Mouse (Mus musculus) lung, embryonic 16.5 days (tissue): ENCODE data around the gene Gm26657. TPM values are rescaled to one million over a fixed set of nuclear protein-coding genes. Genes with fewer than 3 reads are reported as not detected.

Experiments used
- ATAC-seq: fragments of 200-750 bp; cut with Nextera tagmentation; 2 replicates; pipeline ENCODE4 v1.8.0; 2017; ENCODE audit warnings: low read depth, mild to moderate bottlenecking, moderate library complexity
- H3K27ac ChIP-seq: fragments of 300-500 bp; sonication (generic); 2 replicates; pipeline ENCODE4 v1.5.1; 2014; ENCODE audit warnings: mild to moderate bottlenecking, control low read depth, low read length
- H3K27me3 ChIP-seq: fragments of 300-500 bp; sonication (generic); 2 replicates; pipeline ENCODE4 v1.6.1; 2014; ENCODE audit warnings: low read depth, low read length, mixed read lengths; ENCODE audit not compliant: control insufficient read depth, insufficient read depth
- H3K36me3 ChIP-seq: fragments of 300-500 bp; sonication (generic); 2 replicates; pipeline ENCODE4 v1.6.1; 2014; ENCODE audit warnings: low read length; ENCODE audit not compliant: control insufficient read depth, insufficient read depth
- H3K4me1 ChIP-seq: fragments of 300-500 bp; sonication (generic); replicated peaks from 2 replicates; pipeline ENCODE4 v1.6.1; 2014; ENCODE audit warnings: low read length, mixed read lengths; ENCODE audit not compliant: control insufficient read depth, insufficient read depth
- H3K4me2 ChIP-seq: fragments of 300-500 bp; sonication (generic); 2 replicates; pipeline ENCODE4 v1.6.1; 2014; ENCODE audit warnings: low read depth, low read length, control low read depth
- H3K4me3 ChIP-seq: fragments of 300-500 bp; sonication (generic); 2 replicates; pipeline ENCODE4 v1.5.1; 2014; ENCODE audit warnings: mild to moderate bottlenecking, low read length, control low read depth
- H3K9ac ChIP-seq: fragments of 300-500 bp; sonication (generic); 2 replicates; pipeline ENCODE4 v1.6.1; 2014; ENCODE audit warnings: low read length, control low read depth
- H3K9me3 ChIP-seq: fragments of 300-500 bp; sonication (generic); 2 replicates; pipeline ENCODE4 v1.6.1; 2016; ENCODE audit warnings: low read length; ENCODE audit not compliant: control insufficient read depth
- whole genome bisulfite sequencing: fragments of 180-500 bp; shearing (Covaris S2); extraction: QIAGEN DNeasy Blood & Tissue Kit; methylation state at CpG from one replicate; pipeline ENCODE4 v1.1.7; 2014; 5-methylcytosine and 5-hydroxymethylcytosine counted together
- polyA plus RNA-seq: library from polyadenylated mRNA; unstranded; fragments of >200 nt; fragmentation: Nextera tagmentation; extraction: Ambion mirVana; gene quantifications from 2 replicates; pipeline ENCODE4 v1.2.1, GENCODE M21; 2015

The Gm26657 gene
- polyA plus RNA-seq, result not detected in 2 replicates

- ATAC-seq, result no peak
- Histone ChIP-seq H3K27ac (no peak within 1 kb of the TSS), H3K27me3 (no peaks in the 10 kb centered on the region), H3K9me3 (no peaks in the 10 kb centered on the region), H3K36me3 (no peaks in the 10 kb centered on the region), H3K4me2 (no peak within 1 kb of the TSS), H3K4me3 (no peak within 1 kb of the TSS), H3K4me1 (no peaks in the 10 kb centered on the region), H3K9ac (no peak within 1 kb of the TSS)
- WGBS, result 77% methylated on average over 18 of the region's 18 CpGs
Measured at GRCm38 (mm10) chr4:56740020-56740485, at the start of gene Gm26657. Gene Gm26657, plus strand, starts transcription at chr4:56740070.

DNA sequence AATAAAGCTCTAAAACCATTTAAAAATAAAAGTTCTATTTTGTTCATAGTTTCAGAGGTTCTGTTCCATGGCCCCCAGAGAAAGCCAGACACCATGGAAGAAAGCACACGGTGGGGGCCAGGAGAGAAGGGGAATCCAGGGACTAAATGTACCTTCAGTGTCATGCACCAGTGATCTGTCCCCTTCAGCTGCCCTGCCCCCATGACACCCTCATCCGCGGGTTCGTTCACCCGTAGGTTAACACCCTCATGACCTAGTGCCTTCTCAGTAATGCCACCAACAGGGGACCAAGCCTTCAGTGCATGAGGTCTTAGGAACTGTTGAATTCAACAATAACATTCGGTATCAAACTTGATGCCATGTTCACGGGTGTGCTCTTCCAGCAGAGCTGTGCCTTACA lies 43.5 kb upstream of the Gm26657 start:
- WGBS, result 69% methylated on average over 7 of the region's 7 CpGs
- H3K27ac ChIP-seq, result no peak overlapping the region
- no peak overlapping the region for H3K4me3 ChIP-seq
- ATAC-seq, result no peak
- no peak overlapping the region for H3K9ac ChIP-seq
- no peaks in the 10 kb centered on the region for H3K27me3 ChIP-seq
- H3K4me2 ChIP-seq, result no peak overlapping the region
- H3K4me1 ChIP-seq, result 0 out of 2 replicates have a peak, but pooled peaks cover 3% of the 10 kb centered on the region
- no peaks in the 10 kb centered on the region for H3K36me3 ChIP-seq
- H3K9me3 ChIP-seq, result no peaks in the 10 kb centered on the region

DNA sequence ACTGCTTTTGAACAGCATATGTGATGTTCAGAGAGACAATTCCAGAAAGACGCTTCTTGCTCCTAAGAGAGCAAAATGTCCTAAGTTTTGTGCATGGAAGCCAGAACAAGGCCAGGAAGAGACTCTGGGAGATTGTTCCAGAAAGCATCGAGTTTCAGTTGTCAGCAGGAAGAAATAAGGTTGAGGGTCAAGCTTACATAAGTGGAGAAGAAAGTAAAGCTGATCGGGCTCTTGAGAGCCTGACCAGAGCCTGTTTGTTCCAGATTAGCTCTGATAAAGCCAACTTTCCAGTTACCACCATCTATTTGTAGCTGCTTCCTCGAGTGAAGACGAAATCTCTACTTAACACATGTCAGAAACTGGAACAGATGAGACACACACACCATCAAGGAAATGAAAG lies 41.2 kb upstream of the Gm26657 start:
- H3K27ac ChIP-seq, result no peak overlapping the region
- H3K9ac ChIP-seq, result no peak overlapping the region
- 25% methylated on average over 5 of the region's 5 CpGs for WGBS
- ATAC-seq, result no peak
- H3K4me1 ChIP-seq, result 0 out of 2 replicates have a peak, but pooled peaks cover 3% of the 10 kb centered on the region
- H3K36me3 ChIP-seq, result no peaks in the 10 kb centered on the region
- H3K9me3 ChIP-seq, result no peaks in the 10 kb centered on the region
- H3K27me3 ChIP-seq, result no peaks in the 10 kb centered on the region
- no peak overlapping the region for H3K4me2 ChIP-seq
- no peak overlapping the region for H3K4me3 ChIP-seq

- no peak overlapping the region for H3K9ac ChIP-seq
- WGBS, result 33% methylated on average over 10 of the region's 10 CpGs
- H3K27ac ChIP-seq, result no peak overlapping the region
- no peaks in the 10 kb centered on the region for H3K36me3 ChIP-seq
- H3K4me3 ChIP-seq, result no peak overlapping the region
- 0 out of 2 replicates have a peak, but pooled peaks cover 3% of the 10 kb centered on the region for H3K4me1 ChIP-seq
- no peak overlapping the region for H3K4me2 ChIP-seq
- H3K9me3 ChIP-seq, result no peaks in the 10 kb centered on the region
- ATAC-seq, result no peak
- no peaks in the 10 kb centered on the region for H3K27me3 ChIP-seq
Measured at GRCm38 (mm10) chr4:56702234-56702633, 37.6 kb upstream of the Gm26657 start.

DNA sequence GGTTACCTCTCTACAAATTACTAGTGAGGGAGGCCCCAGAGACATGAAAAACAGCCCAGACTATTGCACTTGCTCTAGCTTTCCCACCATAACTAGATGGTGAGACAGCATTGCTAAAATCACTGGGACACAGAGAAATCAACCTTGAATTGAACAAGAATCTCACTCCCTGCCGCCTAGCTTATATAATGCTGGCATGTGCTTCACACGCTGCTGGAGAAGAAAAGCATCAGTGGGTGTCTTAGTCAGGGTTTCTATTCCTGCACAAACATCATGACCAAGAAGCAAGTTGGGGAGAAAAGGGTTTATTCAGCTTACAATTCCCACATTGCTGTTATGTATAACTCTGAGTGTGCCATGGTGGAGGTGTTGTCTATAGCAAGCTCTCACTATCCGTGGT lies 26.7 kb upstream of the Gm26657 start:
- Histone ChIP-seq H3K4me1 (no peaks in the 10 kb centered on the region; the same call in 1 of the 2 replicates), H3K27ac (no peak overlapping the region), H3K9ac (no peak overlapping the region), H3K9me3 (no peaks in the 10 kb centered on the region), H3K27me3 (no peaks in the 10 kb centered on the region), H3K36me3 (no peaks in the 10 kb centered on the region), H3K4me3 (no peak overlapping the region), H3K4me2 (no peak overlapping the region)
- no peak for ATAC-seq
- 77% methylated on average over 3 of the region's 3 CpGs for WGBS

DNA sequence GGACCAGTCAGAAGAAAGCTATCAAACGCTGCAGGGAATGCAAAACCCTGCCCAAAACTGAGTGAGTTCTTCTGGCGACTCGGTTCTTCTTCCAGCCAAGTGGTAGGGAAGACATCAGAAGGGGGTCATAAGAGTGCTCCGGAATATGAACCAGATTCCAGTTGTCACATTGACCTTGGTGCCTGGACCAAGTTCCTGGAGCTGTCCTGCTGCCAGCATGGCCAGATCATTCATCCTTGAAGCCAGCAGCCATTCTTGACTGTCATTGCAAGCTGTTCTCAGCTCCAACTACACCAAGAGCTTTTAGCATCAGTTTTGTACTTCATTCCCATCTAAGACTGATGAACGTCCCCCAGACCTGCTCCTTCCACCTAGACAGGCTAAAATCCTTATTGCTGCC lies 23.1 kb upstream of the Gm26657 start:
- Histone ChIP-seq H3K27ac (no peak overlapping the region), H3K4me1 (no peaks in the 10 kb centered on the region), H3K4me2 (no peak overlapping the region), H3K36me3 (no peaks in the 10 kb centered on the region), H3K4me3 (no peak overlapping the region), H3K27me3 (no peaks in the 10 kb centered on the region), H3K9ac (no peak overlapping the region), H3K9me3 (no peaks in the 10 kb centered on the region)
- 46% methylated on average over 5 of the region's 5 CpGs for whole genome bisulfite sequencing
- no peak for ATAC-seq

GRCm38 (mm10) chr4:56717932-56718331 lies 21.9 kb upstream of the Gm26657 start:
- Histone ChIP-seq H3K36me3 (no peaks in the 10 kb centered on the region), H3K9me3 (no peaks in the 10 kb centered on the region), H3K4me1 (no peaks in the 10 kb centered on the region), H3K4me3 (no peak overlapping the region), H3K27me3 (no peaks in the 10 kb centered on the region), H3K4me2 (no peak overlapping the region), H3K9ac (no peak overlapping the region), H3K27ac (no peak overlapping the region)
- no peak for ATAC-seq
- WGBS, result 87% methylated on average over 3 of the region's 3 CpGs

- H3K27ac ChIP-seq, result no peak overlapping the region
- ATAC-seq, result 0 out of 2 replicates have a peak, but pooled peaks have one; percentile 51
- WGBS, result 43% methylated on average over 12 of the region's 12 CpGs
Measured at GRCm38 (mm10) chr4:56718573-56719442, 21.1 kb upstream of the Gm26657 start.

DNA sequence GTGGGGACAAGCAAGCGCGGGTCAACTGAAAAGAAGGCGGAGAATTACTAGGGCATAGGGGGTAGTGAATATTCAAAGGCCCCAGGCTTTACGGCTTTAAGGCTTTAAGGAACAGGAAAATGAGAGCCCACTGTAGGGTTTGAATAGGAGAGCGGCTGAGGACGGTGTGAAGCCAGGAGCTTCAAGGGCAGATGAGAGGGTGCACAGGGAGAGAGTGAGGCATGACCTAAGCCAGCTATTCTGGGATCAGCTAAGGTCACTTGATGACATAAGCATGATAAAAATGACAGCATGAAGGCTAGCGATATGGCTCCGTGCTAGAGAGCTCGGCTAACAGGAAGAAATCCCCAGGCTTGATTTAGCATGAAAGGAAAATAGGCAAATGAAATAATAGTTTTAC lies 20.4 kb upstream of the Gm26657 start:
- H3K9me3 ChIP-seq, result no peaks in the 10 kb centered on the region
- no peaks in the 10 kb centered on the region for H3K36me3 ChIP-seq
- ATAC-seq, result no peak
- no peak overlapping the region for H3K4me2 ChIP-seq
- no peak overlapping the region for H3K4me3 ChIP-seq
- no peaks in the 10 kb centered on the region for H3K4me1 ChIP-seq
- no peak overlapping the region for H3K9ac ChIP-seq
- WGBS, result 60% methylated on average over 9 of the region's 9 CpGs
- H3K27ac ChIP-seq, result no peak overlapping the region
- H3K27me3 ChIP-seq, result no peaks in the 10 kb centered on the region

More at GRCm38 (mm10) chr4:56718573-56719442, 21.1 kb upstream of the Gm26657 start:
- Histone ChIP-seq H3K4me2 (no peak overlapping the region), H3K4me3 (no peak overlapping the region), H3K27me3 (no peaks in the 10 kb centered on the region), H3K36me3 (no peaks in the 10 kb centered on the region), H3K4me1 (no peaks in the 10 kb centered on the region), H3K9ac (no peak overlapping the region), H3K9me3 (no peaks in the 10 kb centered on the region)
